9 mouse cellular contexts compared by ENCODE assay signal in the genomic region with DNA sequence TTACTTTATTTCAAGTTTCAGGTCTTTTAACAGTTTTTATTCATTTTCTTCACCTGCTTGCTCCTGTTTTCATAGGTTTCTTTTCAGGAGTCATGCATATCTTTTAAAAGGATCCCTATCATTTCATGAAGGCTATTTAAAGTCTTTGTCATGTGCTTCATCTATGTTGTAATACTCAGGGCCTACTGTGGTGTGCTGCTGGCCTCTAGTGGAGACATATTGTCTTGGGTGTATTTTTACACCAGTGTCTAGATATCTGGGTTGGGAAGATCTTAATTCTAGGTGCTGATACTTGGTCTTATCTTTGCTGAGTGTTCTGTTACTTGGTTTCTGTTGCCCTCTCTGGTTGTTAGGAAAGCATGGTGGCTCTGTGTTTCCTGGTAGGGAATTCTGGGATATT.
DNase-seq lines count a peak whose midpoint lies in the region; ATAC-seq and TF ChIP-seq lines count a peak whose summit lies in the region.
"Had no signal": no experiment of that assay in that cellular context is flagged by ENCODE, and none has a peak within 500 bp of the region (broad histone marks: within the 10 kb centered on the region; RNA-seq: fewer than 3 reads in every experiment).

No protein-coding gene starts in this region.

- H3K4me1 ChIP-seq in liver, embryonic 12.5 days, result no peaks in the 10 kb centered on the region
- no peaks in the 10 kb centered on the region for H3K4me1 ChIP-seq in kidney, embryonic 15.5 days
- no peaks in the 10 kb centered on the region for H3K4me1 ChIP-seq in liver, embryonic 14.5 days (replicated peaks; ENCODE audit: control insufficient read depth in 2 of 2, insufficient read depth in 2 of 2, low read length in 1 of 2)
- H3K4me1 ChIP-seq: stomach, embryonic 15.5 days had no signal

- H3K27ac ChIP-seq in liver, embryonic 12.5 days, result no peak overlapping the region
- no peak overlapping the region for H3K27ac ChIP-seq in kidney, embryonic 15.5 days
- H3K27ac ChIP-seq in liver, embryonic 14.5 days, result no peak overlapping the region
- H3K27ac ChIP-seq: stomach, embryonic 15.5 days had no signal

- H3K9me3 ChIP-seq in liver, embryonic 12.5 days (replicated peaks), result no peaks in the 10 kb centered on the region
- H3K9me3 ChIP-seq in kidney, embryonic 15.5 days (replicated peaks), result no peaks in the 10 kb centered on the region
- H3K9me3 ChIP-seq in liver, embryonic 14.5 days (ENCODE audit: control insufficient read depth, low read length), result no peaks in the 10 kb centered on the region
- H3K9me3 ChIP-seq: stomach, embryonic 15.5 days had no signal

- no peaks in the 10 kb centered on the region for H3K27me3 ChIP-seq in liver, embryonic 12.5 days (replicated peaks)
- no peaks in the 10 kb centered on the region for H3K27me3 ChIP-seq in kidney, embryonic 15.5 days
- no peaks in the 10 kb centered on the region for H3K27me3 ChIP-seq in liver, embryonic 14.5 days (ENCODE audit: control insufficient read depth, insufficient read depth, low read length)
- H3K27me3 ChIP-seq: stomach, embryonic 15.5 days had no signal

- peak; percentile 12 for DNase-seq in liver
- DNase-seq in adrenal gland, adult 2 months, result peak; percentile 74
- peak; percentile 38 to 72 for DNase-seq in frontal cortex, postnatal 36 days (ENCODE audit: low spot score in 2 of 2)
- DNase-seq in liver, embryonic 14.5 days (ENCODE audit: low read depth in 3 of 3, low spot score in 3 of 3), result no peak
- DNase-seq in right cerebral cortex, postnatal 10 days (ENCODE audit: low spot score in 2 of 2), result peak; percentile 31 to 45
- DNase-seq in thymus, postnatal 14 days, result no peak

- peak; percentile 37; the same call in 1 of the 2 replicates for TF ChIP-seq CTCF in liver, embryonic 14.5 days (IDR thresholded peaks at IDR 0.05; ENCODE audit: low read depth)

- TF ChIP-seq EP300 in liver, embryonic 14.5 days (IDR thresholded peaks at IDR 0.05; ENCODE audit: low read depth), result no peak

- H3K4me2 ChIP-seq in liver, embryonic 12.5 days, result no peak overlapping the region
- H3K4me2 ChIP-seq in kidney, embryonic 15.5 days, result no peak overlapping the region
- no peak overlapping the region for H3K4me2 ChIP-seq in liver, embryonic 14.5 days (ENCODE audit: low read depth)
- H3K4me2 ChIP-seq: stomach, embryonic 15.5 days had no signal

- no peak for ATAC-seq in liver, embryonic 12.5 days
- ATAC-seq in kidney, embryonic 15.5 days (replicated peaks; ENCODE audit: low FRiP score), result peak; percentile 81
- no peak for ATAC-seq in liver, embryonic 14.5 days (ENCODE audit: insufficient read depth)

- H3K9ac ChIP-seq in liver, embryonic 12.5 days, result no peak overlapping the region
- no peak overlapping the region for H3K9ac ChIP-seq in kidney, embryonic 15.5 days
- H3K9ac ChIP-seq in liver, embryonic 14.5 days (replicated peaks), result no peak overlapping the region
- H3K9ac ChIP-seq: stomach, embryonic 15.5 days had no signal

- H3K36me3 ChIP-seq in liver, embryonic 12.5 days, result no peaks in the 10 kb centered on the region
- H3K36me3 ChIP-seq in kidney, embryonic 15.5 days, result no peaks in the 10 kb centered on the region
- no peaks in the 10 kb centered on the region for H3K36me3 ChIP-seq in liver, embryonic 14.5 days (replicated peaks; ENCODE audit: control insufficient read depth, insufficient read depth, low read depth)
- H3K36me3 ChIP-seq: stomach, embryonic 15.5 days had no signal

- no peak overlapping the region for H3K4me3 ChIP-seq in liver, embryonic 12.5 days
- no peak overlapping the region for H3K4me3 ChIP-seq in kidney, embryonic 15.5 days (replicated peaks)
- no peak overlapping the region for H3K4me3 ChIP-seq in liver, embryonic 14.5 days (ENCODE audit: insufficient read depth in 1 of 2, low read depth in 2 of 2, low read length in 2 of 2)
- H3K4me3 ChIP-seq: stomach, embryonic 15.5 days had no signal

Comparison
In these comparisons a context has a peak if more than half of its experiments do, and no peak if none do; other contexts are left out.
1. DNase-seq: peak in liver (single experiment), adrenal gland, adult 2 months (single experiment), frontal cortex, postnatal 36 days (2 of 2) and right cerebral cortex, postnatal 10 days (2 of 2); none in liver, embryonic 14.5 days (0 of 3) and thymus, postnatal 14 days (single experiment).